Mouse (Mus musculus) C2C12 (cell line): Measurements from ENCODE around the gene Tssk4.

ENCODE experiments used
- CEBPB ChIP-seq: IDR thresholded peaks from one replicate; pipeline ENCODE4 v1.6.1; 2011; ENCODE audit warnings: low read depth, mild to moderate bottlenecking, control low read depth, moderate library complexity
- MAX ChIP-seq: IDR thresholded peaks from one replicate; pipeline ENCODE4 v1.6.1; 2011; ENCODE audit warnings: mild to moderate bottlenecking, control low read depth
- MYOG ChIP-seq: IDR thresholded peaks from one replicate; pipeline ENCODE4 v1.6.1; 2011; ENCODE audit not compliant: control insufficient read depth, insufficient read length; ENCODE audit errors: extremely low read depth
- USF1 ChIP-seq: IDR thresholded peaks from one replicate; pipeline ENCODE4 v1.6.1; 2011; ENCODE audit warnings: low read depth, mild to moderate bottlenecking, control low read depth, moderate library complexity

GRCm38 (mm10) chr14:55617822-55618221 lies 32.2 kb upstream of the Tssk4 start, which contains the start of gene Rec8:
- TF ChIP-seq USF1 (no peak), CEBPB (no peak), MYOG (no peak), MAX (no peak)
